Mouse (Mus musculus): ENCODE measurements at regions not wholly inside any gene's neighbourhood (a gene's known extent, or its start where the extent isn't known, plus 50 kb on each side); places are given as distances from the start of the nearest gene placed in this dataset.
A peak's percentile ranks its signal among the peaks of the same experiment; 100 is the strongest.

DNA sequence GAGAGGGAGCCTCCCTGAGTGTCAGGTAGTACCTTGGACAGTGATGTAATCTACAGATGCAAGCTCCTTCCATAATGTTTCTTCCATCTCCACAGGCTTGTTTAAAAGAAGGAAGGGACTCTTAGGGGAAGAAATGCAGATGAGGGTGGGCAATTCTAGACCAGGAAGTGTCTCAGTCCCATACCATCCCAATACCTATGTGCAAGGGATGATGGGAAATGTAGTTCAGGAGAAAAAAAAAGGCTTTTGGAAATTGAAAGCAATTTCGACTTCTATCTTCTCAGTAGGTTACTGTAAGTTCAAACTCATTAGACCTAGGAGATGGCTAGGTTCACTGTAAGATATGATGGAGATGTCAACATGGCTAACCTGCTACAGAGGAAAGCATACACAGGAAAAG is 68.3 kb downstream of the Cd83 start:
- ATAC-seq = no peak
- Histone ChIP-seq H3K4me1 (ENCODE audit: control insufficient read depth, insufficient read depth, low read length) (no peaks in the 10 kb centered on the region), H3K27ac (ENCODE audit: low read length) (no peak overlapping the region), H3K9ac (ENCODE audit: low read depth, low read length) (no peak overlapping the region), H3K9me3 (ENCODE audit: control insufficient read depth, low read length) (no peaks in the 10 kb centered on the region), H3K27me3 (replicated peaks; ENCODE audit: control insufficient read depth, insufficient read depth, low read length) (no peaks in the 10 kb centered on the region), H3K4me2 (ENCODE audit: low read depth, low read length) (no peak overlapping the region), H3K36me3 (ENCODE audit: control insufficient read depth, insufficient read depth, low read length) (no peaks in the 10 kb centered on the region), H3K4me3 (ENCODE audit: low read length) (no peak overlapping the region)
- WGBS = 80% methylated on average over 1 of the region's 1 CpGs

DNA sequence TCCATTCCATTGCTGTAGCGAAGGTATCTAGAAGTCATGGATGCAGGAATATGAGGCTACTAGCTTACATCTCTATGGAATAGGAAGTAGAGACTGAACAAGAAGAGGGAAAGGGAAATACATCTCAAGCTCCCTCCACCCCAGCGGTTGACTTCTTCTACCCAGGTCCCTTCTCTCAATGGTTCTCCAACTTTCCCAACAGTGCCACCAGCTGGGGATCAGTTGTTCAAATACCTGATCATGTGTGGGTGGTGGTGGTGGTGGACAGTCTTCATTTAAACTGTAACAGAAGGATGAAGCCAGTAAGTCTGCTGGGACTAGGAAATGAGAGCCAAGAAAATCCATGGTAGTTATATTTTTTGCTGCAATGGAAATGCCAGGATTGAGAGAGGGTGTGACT is 70.4 kb downstream of the Cd83 start:
- Histone ChIP-seq H3K4me3 (ENCODE audit: low read length) (no peak overlapping the region), H3K27me3 (replicated peaks; ENCODE audit: control insufficient read depth, insufficient read depth, low read length) (no peaks in the 10 kb centered on the region), H3K27ac (ENCODE audit: low read length) (no peak overlapping the region), H3K4me2 (ENCODE audit: low read depth, low read length) (no peak overlapping the region), H3K9ac (ENCODE audit: low read depth, low read length) (no peak overlapping the region), H3K4me1 (ENCODE audit: control insufficient read depth, insufficient read depth, low read length) (no peaks in the 10 kb centered on the region), H3K36me3 (ENCODE audit: control insufficient read depth, insufficient read depth, low read length) (no peaks in the 10 kb centered on the region), H3K9me3 (ENCODE audit: control insufficient read depth, low read length) (no peaks in the 10 kb centered on the region)
- no peak for ATAC-seq
- WGBS = 98% methylated on average over 2 of the region's 2 CpGs

DNA sequence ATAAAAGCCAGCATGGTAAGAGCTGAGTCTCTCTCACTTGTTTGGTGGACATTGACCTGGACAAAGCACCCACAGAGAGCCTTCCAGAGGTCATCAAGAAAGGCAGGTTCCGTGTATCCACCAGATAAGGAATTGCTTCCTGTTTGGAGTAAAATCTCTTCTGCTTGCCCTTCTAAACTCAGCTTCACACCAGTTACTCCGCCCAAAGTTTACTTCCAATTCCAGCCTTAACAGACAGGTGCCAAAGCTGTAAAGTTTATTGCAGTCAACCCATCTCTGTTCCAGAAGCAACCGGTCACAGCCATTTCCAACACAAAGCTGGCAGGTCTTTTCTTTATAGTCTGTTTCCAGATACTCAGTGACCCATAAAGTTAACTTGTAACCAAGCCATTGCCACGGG is 76.4 kb downstream of the Cd83 start:
- Histone ChIP-seq H3K27me3 (replicated peaks; ENCODE audit: control insufficient read depth, insufficient read depth, low read length) (no peaks in the 10 kb centered on the region), H3K4me1 (ENCODE audit: control insufficient read depth, insufficient read depth, low read length) (peaks cover 38% of the 10 kb centered on the region), H3K36me3 (ENCODE audit: control insufficient read depth, insufficient read depth, low read length) (no peaks in the 10 kb centered on the region), H3K4me3 (ENCODE audit: low read length) (no peak overlapping the region), H3K27ac (ENCODE audit: low read length) (peak overlapping the region; percentile 88), H3K4me2 (ENCODE audit: low read depth, low read length) (peak overlapping the region; percentile 8; the same call in 1 of the 2 replicates), H3K9me3 (ENCODE audit: control insufficient read depth, low read length) (no peaks in the 10 kb centered on the region), H3K9ac (ENCODE audit: low read depth, low read length) (no peak overlapping the region)
- WGBS = 27% methylated on average over 4 of the region's 4 CpGs
- ATAC-seq = peak; percentile 37

DNA sequence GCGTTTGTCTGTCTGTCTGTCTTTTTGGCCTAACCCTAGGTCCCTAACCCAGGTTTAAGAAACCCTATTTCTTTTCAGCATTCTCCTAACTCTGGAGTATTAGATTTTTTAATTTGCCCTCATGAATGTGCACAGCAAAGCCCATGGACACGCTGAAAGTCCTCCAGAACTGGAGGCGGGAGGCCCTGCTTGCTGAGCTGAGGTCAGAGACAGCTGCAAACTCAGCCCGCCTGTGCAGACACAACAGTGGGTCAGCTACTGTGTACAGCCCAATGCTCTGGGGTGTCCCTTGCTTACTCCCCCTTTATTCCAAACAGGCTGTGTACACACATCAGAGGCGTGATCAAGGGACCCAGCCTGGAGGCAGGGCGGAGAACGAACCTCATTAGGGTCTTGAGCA is 76.8 kb downstream of the Cd83 start:
- Histone ChIP-seq H3K9ac (ENCODE audit: low read depth, low read length) (0 out of 2 replicates have a peak overlapping the region, but pooled peaks have one; percentile 10), H3K4me3 (ENCODE audit: low read length) (no peak overlapping the region), H3K36me3 (ENCODE audit: control insufficient read depth, insufficient read depth, low read length) (no peaks in the 10 kb centered on the region), H3K27me3 (replicated peaks; ENCODE audit: control insufficient read depth, insufficient read depth, low read length) (no peaks in the 10 kb centered on the region), H3K4me2 (ENCODE audit: low read depth, low read length) (peak overlapping the region; percentile 12; the same call in 1 of the 2 replicates), H3K4me1 (ENCODE audit: control insufficient read depth, insufficient read depth, low read length) (peaks cover 38% of the 10 kb centered on the region), H3K27ac (ENCODE audit: low read length) (peak overlapping the region; percentile 88), H3K9me3 (ENCODE audit: control insufficient read depth, low read length) (no peaks in the 10 kb centered on the region)
- ATAC-seq = no peak
- 64% methylated on average over 7 of the region's 7 CpGs for WGBS

DNA sequence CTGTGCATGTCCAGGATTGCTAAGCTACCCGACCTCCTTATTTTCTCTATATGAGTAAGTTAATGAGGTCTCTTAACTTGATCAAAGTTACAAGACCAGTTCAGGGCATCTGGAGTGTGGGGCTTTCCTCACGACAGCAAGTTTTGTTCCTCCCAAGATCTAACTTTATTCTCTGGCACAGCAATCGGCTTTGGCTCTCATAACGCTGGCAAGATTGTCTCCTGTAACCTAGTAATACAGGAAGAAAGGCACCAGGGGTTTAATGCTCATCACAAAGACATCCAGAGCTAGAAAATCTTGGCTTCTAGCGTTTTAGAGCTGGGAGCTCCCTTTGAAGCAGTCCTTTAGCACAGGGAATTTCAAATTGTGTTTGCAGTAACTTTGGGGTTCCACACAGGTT is 77.5 kb downstream of the Cd83 start:
- H3K36me3 ChIP-seq (ENCODE audit: control insufficient read depth, insufficient read depth, low read length) = no peaks in the 10 kb centered on the region
- no peak for ATAC-seq
- WGBS = 70% methylated on average over 5 of the region's 5 CpGs
- no peak overlapping the region for H3K4me2 ChIP-seq (ENCODE audit: low read depth, low read length)
- no peaks in the 10 kb centered on the region for H3K27me3 ChIP-seq (replicated peaks; ENCODE audit: control insufficient read depth, insufficient read depth, low read length)
- H3K4me3 ChIP-seq (ENCODE audit: low read length) = no peak overlapping the region
- H3K27ac ChIP-seq (ENCODE audit: low read length) = no peak overlapping the region
- no peak overlapping the region for H3K9ac ChIP-seq (ENCODE audit: low read depth, low read length)
- no peaks in the 10 kb centered on the region for H3K9me3 ChIP-seq (ENCODE audit: control insufficient read depth, low read length)
- H3K4me1 ChIP-seq (ENCODE audit: control insufficient read depth, insufficient read depth, low read length) = peaks cover 38% of the 10 kb centered on the region

DNA sequence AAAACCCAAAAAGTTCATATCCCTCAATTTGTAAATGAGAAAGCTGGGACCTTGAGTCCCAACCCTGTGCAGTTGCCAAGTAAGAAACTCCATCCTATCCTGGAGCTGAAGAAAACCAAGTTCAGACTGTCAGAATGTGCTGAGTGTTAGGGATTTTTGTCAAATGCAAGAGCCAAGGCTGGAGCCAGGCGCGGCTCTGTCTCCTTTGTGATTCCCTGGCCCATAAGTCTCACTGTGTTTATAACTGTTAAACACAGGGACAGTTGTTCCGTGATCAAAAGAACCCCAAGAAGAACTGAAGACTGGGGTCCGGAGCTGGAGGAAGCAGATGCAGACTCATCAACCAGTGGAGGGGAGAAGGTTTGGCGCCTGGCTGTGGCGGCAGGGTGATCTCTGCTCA is 78.0 kb downstream of the Cd83 start:
- H3K4me1 ChIP-seq (ENCODE audit: control insufficient read depth, insufficient read depth, low read length) = peaks cover 38% of the 10 kb centered on the region
- peak overlapping the region; percentile 31; the same call in 1 of the 2 replicates for H3K27ac ChIP-seq (ENCODE audit: low read length)
- no peak for ATAC-seq
- H3K36me3 ChIP-seq (ENCODE audit: control insufficient read depth, insufficient read depth, low read length) = no peaks in the 10 kb centered on the region
- no peak overlapping the region for H3K9ac ChIP-seq (ENCODE audit: low read depth, low read length)
- no peaks in the 10 kb centered on the region for H3K27me3 ChIP-seq (replicated peaks; ENCODE audit: control insufficient read depth, insufficient read depth, low read length)
- no peak overlapping the region for H3K4me3 ChIP-seq (ENCODE audit: low read length)
- no peaks in the 10 kb centered on the region for H3K9me3 ChIP-seq (ENCODE audit: control insufficient read depth, low read length)
- WGBS = 69% methylated on average over 6 of the region's 6 CpGs
- H3K4me2 ChIP-seq (ENCODE audit: low read depth, low read length) = no peak overlapping the region

DNA sequence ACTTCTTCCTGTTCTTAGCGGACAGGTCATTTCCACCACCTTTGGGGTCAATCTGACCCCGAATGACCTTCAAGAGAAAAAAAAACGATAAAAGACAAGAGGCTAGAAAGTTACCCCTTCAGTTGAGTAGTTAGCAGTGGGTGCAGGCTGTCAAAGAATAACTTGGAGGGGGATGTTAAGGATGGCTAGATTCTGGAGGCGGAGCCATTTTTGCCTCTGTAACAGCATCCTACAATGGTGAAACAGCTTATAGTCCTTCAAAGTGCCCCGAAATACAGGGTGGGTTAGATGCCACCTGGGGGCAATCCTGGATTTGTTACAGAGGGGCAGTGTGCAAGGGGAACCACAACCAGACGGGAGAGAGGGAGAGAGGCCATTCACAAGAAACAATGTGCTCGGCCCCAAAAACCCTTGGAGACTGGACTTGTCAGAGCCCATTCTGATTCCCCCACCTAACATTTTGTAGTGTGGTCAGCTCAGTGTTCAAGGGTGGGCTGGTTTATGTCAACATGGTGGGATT is 79.1 kb downstream of the Cd83 start:
- Histone ChIP-seq H3K4me3 (ENCODE audit: low read length) (no peak overlapping the region), H3K9ac (ENCODE audit: low read depth, low read length) (no peak overlapping the region), H3K4me2 (ENCODE audit: low read depth, low read length) (no peak overlapping the region), H3K36me3 (ENCODE audit: control insufficient read depth, insufficient read depth, low read length) (no peaks in the 10 kb centered on the region), H3K9me3 (ENCODE audit: control insufficient read depth, low read length) (no peaks in the 10 kb centered on the region), H3K27ac (ENCODE audit: low read length) (no peak overlapping the region), H3K27me3 (replicated peaks; ENCODE audit: control insufficient read depth, insufficient read depth, low read length) (no peaks in the 10 kb centered on the region), H3K4me1 (ENCODE audit: control insufficient read depth, insufficient read depth, low read length) (peaks cover 38% of the 10 kb centered on the region)
- WGBS = 87% methylated on average over 7 of the region's 7 CpGs
- no peak for ATAC-seq

DNA sequence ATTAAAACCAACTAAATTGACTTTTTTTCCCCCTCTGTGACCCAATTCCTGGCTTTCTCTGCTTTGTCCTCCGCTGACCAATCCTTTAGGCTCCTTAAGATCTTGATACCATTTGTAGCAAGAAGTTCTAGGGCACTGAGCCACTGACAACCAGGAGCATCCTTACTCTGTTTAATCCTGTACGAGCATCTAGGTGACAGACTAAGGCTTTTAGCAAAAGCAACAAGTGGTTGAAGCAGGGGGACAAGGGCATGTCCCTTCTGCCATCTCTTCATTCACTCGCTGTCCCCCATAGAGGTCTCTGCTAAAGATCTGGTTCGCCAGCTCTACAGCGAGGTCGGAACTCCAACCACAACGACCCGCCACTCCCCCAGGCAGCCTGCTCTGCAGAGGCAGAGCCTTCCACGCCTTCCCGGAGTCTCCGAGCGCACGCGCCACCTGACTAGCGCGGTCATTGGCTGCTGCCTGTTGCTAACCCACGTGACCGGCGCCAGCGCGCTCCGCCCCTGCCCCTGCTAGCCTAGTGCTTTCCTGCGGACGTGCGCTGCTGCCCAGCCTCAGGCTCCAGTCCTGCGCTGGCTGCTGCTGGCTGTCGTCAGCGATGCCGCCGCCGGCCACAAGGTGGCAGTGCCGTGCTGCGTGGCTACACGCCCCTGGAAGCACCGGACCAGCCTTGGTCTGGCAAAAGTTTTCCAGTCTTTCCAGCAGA is 79.7 kb downstream of the Cd83 start:
- no peaks in the 10 kb centered on the region for H3K9me3 ChIP-seq (ENCODE audit: control insufficient read depth, low read length)
- no peaks in the 10 kb centered on the region for H3K36me3 ChIP-seq (ENCODE audit: control insufficient read depth, insufficient read depth, low read length)
- H3K4me1 ChIP-seq (ENCODE audit: control insufficient read depth, insufficient read depth, low read length) = peaks cover 38% of the 10 kb centered on the region
- peak overlapping the region; percentile 74 for H3K27ac ChIP-seq (ENCODE audit: low read length)
- H3K27me3 ChIP-seq (replicated peaks; ENCODE audit: control insufficient read depth, insufficient read depth, low read length) = no peaks in the 10 kb centered on the region
- peak; percentile 99 for ATAC-seq
- WGBS = 2% methylated on average over 35 of the region's 35 CpGs
- H3K9ac ChIP-seq (ENCODE audit: low read depth, low read length) = peak overlapping the region; percentile 62
- peak overlapping the region; percentile 38 for H3K4me3 ChIP-seq (ENCODE audit: low read length)
- peak overlapping the region; percentile 73 for H3K4me2 ChIP-seq (ENCODE audit: low read depth, low read length)

DNA sequence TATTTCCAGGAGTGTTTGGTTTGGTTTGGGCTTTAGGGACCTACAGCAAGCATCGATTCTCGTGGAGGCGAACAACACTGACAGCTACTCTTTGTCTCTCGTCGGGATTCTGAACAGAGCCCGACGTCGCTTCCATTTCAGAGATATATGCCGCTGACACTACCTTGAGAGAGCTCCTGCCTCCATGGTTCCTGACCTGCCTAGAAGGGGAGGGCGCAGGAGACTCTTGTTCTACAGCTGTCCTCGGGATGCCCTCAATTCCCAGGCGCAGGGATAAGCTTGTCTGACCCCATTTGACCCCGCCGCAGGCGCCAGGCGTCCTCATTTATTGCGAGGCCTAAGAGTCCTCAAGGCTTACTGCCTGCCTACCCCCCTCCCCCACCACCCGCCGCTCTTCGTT is 80.5 kb downstream of the Cd83 start:
- Histone ChIP-seq H3K4me3 (ENCODE audit: low read length) (peak overlapping the region; percentile 36), H3K9me3 (ENCODE audit: control insufficient read depth, low read length) (no peaks in the 10 kb centered on the region), H3K4me1 (ENCODE audit: control insufficient read depth, insufficient read depth, low read length) (peaks cover 38% of the 10 kb centered on the region), H3K36me3 (ENCODE audit: control insufficient read depth, insufficient read depth, low read length) (no peaks in the 10 kb centered on the region), H3K9ac (ENCODE audit: low read depth, low read length) (peak overlapping the region; percentile 62), H3K4me2 (ENCODE audit: low read depth, low read length) (peak overlapping the region; percentile 69), H3K27me3 (replicated peaks; ENCODE audit: control insufficient read depth, insufficient read depth, low read length) (no peaks in the 10 kb centered on the region), H3K27ac (ENCODE audit: low read length) (peak overlapping the region; percentile 72)
- ATAC-seq = peak; percentile 18
- WGBS = 9% methylated on average over 20 of the region's 20 CpGs

DNA sequence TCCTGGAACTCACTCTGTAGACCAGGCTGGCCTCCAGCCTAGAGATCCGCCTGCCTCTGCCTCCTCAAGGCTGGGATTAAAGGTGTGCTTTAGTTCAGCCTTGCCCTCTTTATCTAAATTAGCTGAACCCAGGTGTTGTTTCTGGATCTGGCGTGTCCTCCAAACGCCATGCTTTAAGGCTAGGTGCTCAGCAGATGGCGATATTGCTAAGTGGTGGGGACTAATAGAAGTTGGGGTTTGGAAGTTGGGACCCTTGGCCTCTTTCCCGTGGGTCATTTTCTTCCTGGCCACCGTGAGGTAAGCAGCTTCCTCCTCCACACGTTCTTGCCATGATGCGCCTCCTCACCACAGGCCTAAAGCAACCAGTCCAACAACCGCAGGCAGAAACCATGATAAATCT is 91.3 kb downstream of the Cd83 start:
- H3K9ac ChIP-seq (ENCODE audit: low read depth, low read length) = no peak overlapping the region
- no peak for ATAC-seq
- H3K27me3 ChIP-seq (replicated peaks; ENCODE audit: control insufficient read depth, insufficient read depth, low read length) = no peaks in the 10 kb centered on the region
- no peak overlapping the region for H3K4me2 ChIP-seq (ENCODE audit: low read depth, low read length)
- no peak overlapping the region for H3K27ac ChIP-seq (ENCODE audit: low read length)
- no peaks in the 10 kb centered on the region for H3K36me3 ChIP-seq (ENCODE audit: control insufficient read depth, insufficient read depth, low read length)
- H3K4me3 ChIP-seq (ENCODE audit: low read length) = no peak overlapping the region
- 86% methylated on average over 9 of the region's 9 CpGs for WGBS
- H3K4me1 ChIP-seq (ENCODE audit: control insufficient read depth, insufficient read depth, low read length) = no peaks in the 10 kb centered on the region
- no peaks in the 10 kb centered on the region for H3K9me3 ChIP-seq (ENCODE audit: control insufficient read depth, low read length)

Data from intestine, embryonic 16.5 days (tissue).